Mouse (Mus musculus): ENCODE measurements around the gene Erlec1. TPM values are rescaled to one million over a fixed set of nuclear protein-coding genes. Genes with fewer than 3 reads are reported as not detected.
A peak's percentile ranks its signal among the peaks of the same experiment; 100 is the strongest.

The Erlec1 gene
- polyA plus RNA-seq, 1 experiment from 2014 or later: 10.7 TPM

DNA sequence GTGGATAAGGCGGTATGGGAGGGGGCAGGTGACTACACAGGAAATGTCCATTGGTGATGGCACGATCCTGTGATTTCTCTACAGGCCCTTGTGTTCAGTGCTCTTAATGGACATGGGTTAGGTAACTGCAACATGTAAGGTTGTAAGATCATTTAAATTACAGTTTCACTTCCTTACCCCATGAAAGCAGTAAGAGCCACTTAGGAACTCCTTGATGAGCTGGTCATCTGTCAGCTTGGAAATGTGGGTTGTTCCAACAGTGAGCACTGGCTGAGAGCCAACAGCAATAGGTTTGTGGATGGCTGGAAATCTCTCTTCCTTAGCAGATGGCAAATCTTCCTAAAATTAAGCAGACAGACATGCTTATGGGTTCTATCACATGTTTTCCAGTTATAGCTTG is 10.6 kb downstream of the Erlec1 start:
- Histone ChIP-seq H3K27me3 (replicated peaks) (no peaks in the 10 kb centered on the region), H3K4me1 (no peaks in the 10 kb centered on the region), H3K4me3 (no peak overlapping the region), H3K36me3 (peaks cover 85% of the 10 kb centered on the region), H3K27ac (replicated peaks) (no peak overlapping the region), H3K9me3 (no peaks in the 10 kb centered on the region), H3K9ac (no peak overlapping the region), H3K4me2 (no peak overlapping the region)
- ATAC-seq (ENCODE audit: extremely low read depth, insufficient number of reproducible peaks, low FRiP score, low TSS enrichment): no peak
- 96% methylated on average over 2 of the region's 2 CpGs for WGBS

DNA sequence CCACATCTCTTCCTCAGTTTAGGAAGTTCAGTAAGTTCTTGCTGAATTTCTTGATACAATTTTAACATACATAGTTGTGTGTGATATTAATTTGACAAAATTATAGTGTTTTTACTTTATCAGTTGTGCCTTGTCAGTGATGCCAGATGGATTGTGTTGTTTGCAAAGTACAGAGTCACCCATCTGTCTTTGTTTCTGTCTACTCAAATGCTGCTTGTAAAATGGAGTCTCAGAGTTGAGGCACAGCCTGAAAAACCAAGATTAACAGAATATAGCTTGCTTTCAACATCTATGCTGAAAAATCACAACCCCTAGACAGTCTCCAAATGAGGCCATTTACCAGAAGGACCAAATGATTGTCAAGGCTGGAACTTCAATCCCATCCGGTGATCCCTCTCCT is 25.6 kb downstream of the Erlec1 start:
- Histone ChIP-seq H3K4me3 (no peak overlapping the region), H3K27ac (replicated peaks) (no peak overlapping the region), H3K9me3 (no peaks in the 10 kb centered on the region), H3K4me2 (no peak overlapping the region), H3K4me1 (no peaks in the 10 kb centered on the region), H3K27me3 (replicated peaks) (no peaks in the 10 kb centered on the region), H3K36me3 (peaks cover 82% of the 10 kb centered on the region), H3K9ac (no peak overlapping the region)
- ATAC-seq (ENCODE audit: extremely low read depth, insufficient number of reproducible peaks, low FRiP score, low TSS enrichment): no peak
- WGBS: 100% methylated on average over 1 of the region's 1 CpGs

DNA sequence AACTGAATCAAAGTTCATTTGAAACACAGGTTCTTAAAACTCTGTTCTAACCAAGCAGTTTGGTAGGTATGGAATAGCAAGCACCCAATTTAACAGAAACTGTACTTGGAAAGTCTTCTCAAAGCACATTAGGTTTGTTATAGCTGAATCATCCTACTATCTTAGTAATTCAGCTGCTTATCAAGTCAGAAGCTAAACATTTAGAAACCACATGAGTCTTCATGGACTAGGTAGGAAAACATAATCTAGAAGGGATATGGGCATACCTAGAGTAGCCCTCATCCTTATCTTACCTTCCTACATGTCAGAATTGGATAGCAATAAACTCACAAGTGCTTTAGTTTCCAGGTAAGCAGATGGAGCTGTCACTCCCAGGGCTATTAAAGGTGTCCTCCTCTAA is 26.1 kb downstream of the Erlec1 start:
- H3K9me3 ChIP-seq: no peaks in the 10 kb centered on the region
- no peaks in the 10 kb centered on the region for H3K4me1 ChIP-seq
- no peak for ATAC-seq (ENCODE audit: extremely low read depth, insufficient number of reproducible peaks, low FRiP score, low TSS enrichment)
- H3K9ac ChIP-seq: no peak overlapping the region
- no peaks in the 10 kb centered on the region for H3K27me3 ChIP-seq (replicated peaks)
- H3K36me3 ChIP-seq: peaks cover 84% of the 10 kb centered on the region
- no peak overlapping the region for H3K27ac ChIP-seq (replicated peaks)
- H3K4me2 ChIP-seq: no peak overlapping the region
- no peak overlapping the region for H3K4me3 ChIP-seq

DNA sequence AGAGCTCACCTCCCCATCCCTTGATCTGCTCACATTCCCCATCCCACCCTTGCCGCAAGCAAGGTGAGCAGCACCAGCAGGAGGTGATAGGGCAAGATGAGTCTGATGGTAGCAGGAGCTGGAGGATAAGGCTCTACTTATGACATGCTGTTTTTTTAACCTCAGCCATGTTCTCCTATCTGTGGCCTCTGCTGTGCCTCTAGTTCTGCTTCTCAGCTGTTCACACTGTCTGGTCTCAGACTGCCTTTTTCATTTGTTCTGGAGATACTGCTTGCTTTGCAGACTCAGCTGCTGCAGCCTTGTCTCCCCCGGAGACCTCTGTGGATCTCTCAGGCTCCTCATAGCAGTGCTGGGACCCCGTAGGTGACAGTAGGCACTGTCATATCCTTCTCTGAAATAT is 30.9 kb downstream of the Erlec1 start:
- H3K4me3 ChIP-seq: no peak overlapping the region
- H3K4me2 ChIP-seq: no peak overlapping the region
- H3K27ac ChIP-seq (replicated peaks): no peak overlapping the region
- peaks cover 48% of the 10 kb centered on the region for H3K36me3 ChIP-seq
- WGBS: 92% methylated on average over 3 of the region's 3 CpGs
- no peaks in the 10 kb centered on the region for H3K27me3 ChIP-seq (replicated peaks)
- no peak for ATAC-seq (ENCODE audit: extremely low read depth, insufficient number of reproducible peaks, low FRiP score, low TSS enrichment)
- H3K9ac ChIP-seq: no peak overlapping the region
- no peaks in the 10 kb centered on the region for H3K4me1 ChIP-seq
- H3K9me3 ChIP-seq: no peaks in the 10 kb centered on the region

DNA sequence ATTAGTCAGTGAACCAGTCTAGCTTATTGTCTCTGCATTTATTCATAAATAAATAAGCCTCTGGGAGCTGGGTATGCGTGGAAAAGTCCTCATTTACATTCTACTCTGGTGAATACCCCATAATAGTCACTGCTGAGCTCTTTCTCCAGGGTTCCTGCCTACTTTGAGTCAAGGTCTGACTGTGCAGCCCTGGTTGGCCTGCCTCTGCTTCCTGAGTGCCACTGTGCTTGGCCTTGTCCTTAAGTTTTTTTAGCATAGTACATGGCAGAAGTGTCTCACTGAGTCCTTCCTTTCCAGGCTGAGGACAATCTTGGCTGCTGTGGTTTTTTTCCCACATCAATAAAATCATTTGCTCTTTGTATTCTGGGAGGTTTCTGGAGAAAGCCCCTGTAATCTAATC is 33.5 kb downstream of the Erlec1 start:
- Histone ChIP-seq H3K4me1 (no peaks in the 10 kb centered on the region), H3K9me3 (no peaks in the 10 kb centered on the region), H3K27me3 (replicated peaks) (no peaks in the 10 kb centered on the region), H3K36me3 (peaks cover 22% of the 10 kb centered on the region), H3K4me2 (no peak overlapping the region), H3K27ac (replicated peaks) (no peak overlapping the region), H3K9ac (no peak overlapping the region), H3K4me3 (no peak overlapping the region)
- ATAC-seq (ENCODE audit: extremely low read depth, insufficient number of reproducible peaks, low FRiP score, low TSS enrichment): no peak
- 78% methylated on average over 1 of the region's 1 CpGs for WGBS

DNA sequence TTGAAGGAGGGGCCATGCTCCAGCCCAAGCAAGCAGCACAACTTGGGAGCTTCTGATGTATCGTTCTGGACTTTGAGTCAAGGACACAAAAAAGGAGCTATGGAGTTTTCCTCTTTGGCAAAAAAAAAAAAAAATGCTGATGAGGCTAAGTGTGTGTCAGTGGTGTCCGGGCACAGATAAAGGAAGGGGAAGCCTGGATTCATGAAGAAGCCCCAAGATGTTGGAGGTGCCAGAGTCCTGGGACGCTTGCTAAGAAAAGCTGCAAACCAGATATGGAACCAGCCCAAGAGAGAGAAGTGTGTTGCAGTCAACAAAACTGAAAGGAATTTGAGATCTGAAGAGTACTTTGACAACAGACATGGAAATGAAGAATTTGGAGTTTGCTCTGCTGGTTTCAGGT is 41.8 kb downstream of the Erlec1 start:
- no peak overlapping the region for H3K9ac ChIP-seq
- ATAC-seq (ENCODE audit: extremely low read depth, insufficient number of reproducible peaks, low FRiP score, low TSS enrichment): no peak
- no peaks in the 10 kb centered on the region for H3K27me3 ChIP-seq (replicated peaks)
- H3K4me3 ChIP-seq: no peak overlapping the region
- 80% methylated on average over 3 of the region's 3 CpGs for WGBS
- H3K36me3 ChIP-seq: peaks cover 14% of the 10 kb centered on the region
- H3K9me3 ChIP-seq: peaks cover 4% of the 10 kb centered on the region; the same call in 1 of the 2 replicates
- H3K27ac ChIP-seq (replicated peaks): no peak overlapping the region
- no peak overlapping the region for H3K4me2 ChIP-seq
- H3K4me1 ChIP-seq: no peaks in the 10 kb centered on the region

DNA sequence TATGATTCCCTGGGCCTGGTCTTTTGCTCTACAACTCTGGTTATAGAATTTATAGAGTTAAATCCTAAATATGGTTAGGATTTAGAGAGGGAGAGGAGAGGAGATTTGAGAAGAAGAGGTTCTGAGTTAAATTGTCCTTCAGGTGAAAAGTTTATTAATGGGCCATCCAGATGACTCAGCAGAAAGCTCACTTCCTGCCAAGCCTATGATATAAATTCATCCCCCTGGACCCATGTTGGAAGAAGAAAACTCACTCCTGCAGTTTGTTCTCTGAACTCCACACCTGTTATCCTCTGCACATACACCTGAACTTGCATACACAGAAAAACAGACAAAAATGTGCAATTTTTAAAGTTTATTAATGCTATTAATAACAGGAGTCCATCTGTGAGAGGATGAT is 54.8 kb downstream of the Erlec1 start:
- Histone ChIP-seq H3K27me3 (replicated peaks) (no peaks in the 10 kb centered on the region), H3K36me3 (no peaks in the 10 kb centered on the region), H3K9ac (no peak overlapping the region), H3K9me3 (no peaks in the 10 kb centered on the region; the same call in 1 of the 2 replicates), H3K4me3 (no peak overlapping the region), H3K4me1 (no peaks in the 10 kb centered on the region), H3K27ac (replicated peaks) (no peak overlapping the region), H3K4me2 (no peak overlapping the region)
- ATAC-seq (ENCODE audit: extremely low read depth, insufficient number of reproducible peaks, low FRiP score, low TSS enrichment): no peak

DNA sequence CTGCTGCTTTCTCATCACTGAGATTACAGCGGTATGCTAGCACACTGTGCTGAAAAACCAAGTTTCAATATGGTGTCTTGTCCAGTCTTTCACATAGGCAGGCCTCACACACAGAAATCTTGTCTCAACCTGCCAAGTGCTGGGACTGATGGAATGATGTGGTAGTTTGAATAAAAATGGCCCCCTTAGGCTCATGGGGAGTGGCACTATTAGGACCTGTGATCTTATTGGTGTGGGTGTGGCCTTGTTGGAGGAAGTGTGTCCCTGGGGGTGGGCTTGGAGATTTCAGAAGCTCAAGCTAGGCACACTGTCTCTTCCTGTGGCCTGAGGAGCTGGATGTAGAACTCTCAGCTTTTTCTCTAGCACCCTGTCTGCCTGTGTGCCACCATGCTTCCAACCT is 57.9 kb downstream of the Erlec1 start:
- WGBS: 90% methylated on average over 1 of the region's 1 CpGs
- no peak overlapping the region for H3K9ac ChIP-seq
- H3K4me2 ChIP-seq: no peak overlapping the region
- H3K36me3 ChIP-seq: no peaks in the 10 kb centered on the region
- H3K4me1 ChIP-seq: no peaks in the 10 kb centered on the region
- no peaks in the 10 kb centered on the region for H3K9me3 ChIP-seq
- H3K27ac ChIP-seq (replicated peaks): no peak overlapping the region
- ATAC-seq (ENCODE audit: extremely low read depth, insufficient number of reproducible peaks, low FRiP score, low TSS enrichment): no peak
- H3K4me3 ChIP-seq: no peak overlapping the region
- H3K27me3 ChIP-seq (replicated peaks): no peaks in the 10 kb centered on the region

DNA sequence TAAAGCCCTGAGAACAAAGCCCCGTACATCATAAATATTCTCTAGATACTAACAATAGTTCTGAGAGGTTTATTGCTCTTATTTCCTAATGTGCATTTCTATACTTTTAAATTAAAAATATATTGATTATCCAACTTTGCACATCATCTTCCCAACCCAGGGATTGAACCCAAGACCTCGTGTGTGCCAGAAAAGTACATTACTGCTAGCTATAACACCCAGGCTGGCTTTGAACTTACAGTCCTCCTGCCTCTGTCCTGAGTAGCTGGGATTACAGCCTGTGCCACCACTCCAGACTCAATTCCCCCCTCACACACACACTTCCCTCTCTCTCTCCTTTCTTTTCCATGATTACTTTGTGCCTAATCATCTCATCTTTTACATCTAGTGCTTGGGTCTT is 66.0 kb downstream of the Erlec1 start:
- WGBS: 82% methylated on average over 2 of the region's 2 CpGs
- H3K4me2 ChIP-seq: no peak overlapping the region
- ATAC-seq (ENCODE audit: extremely low read depth, insufficient number of reproducible peaks, low FRiP score, low TSS enrichment): no peak

DNA sequence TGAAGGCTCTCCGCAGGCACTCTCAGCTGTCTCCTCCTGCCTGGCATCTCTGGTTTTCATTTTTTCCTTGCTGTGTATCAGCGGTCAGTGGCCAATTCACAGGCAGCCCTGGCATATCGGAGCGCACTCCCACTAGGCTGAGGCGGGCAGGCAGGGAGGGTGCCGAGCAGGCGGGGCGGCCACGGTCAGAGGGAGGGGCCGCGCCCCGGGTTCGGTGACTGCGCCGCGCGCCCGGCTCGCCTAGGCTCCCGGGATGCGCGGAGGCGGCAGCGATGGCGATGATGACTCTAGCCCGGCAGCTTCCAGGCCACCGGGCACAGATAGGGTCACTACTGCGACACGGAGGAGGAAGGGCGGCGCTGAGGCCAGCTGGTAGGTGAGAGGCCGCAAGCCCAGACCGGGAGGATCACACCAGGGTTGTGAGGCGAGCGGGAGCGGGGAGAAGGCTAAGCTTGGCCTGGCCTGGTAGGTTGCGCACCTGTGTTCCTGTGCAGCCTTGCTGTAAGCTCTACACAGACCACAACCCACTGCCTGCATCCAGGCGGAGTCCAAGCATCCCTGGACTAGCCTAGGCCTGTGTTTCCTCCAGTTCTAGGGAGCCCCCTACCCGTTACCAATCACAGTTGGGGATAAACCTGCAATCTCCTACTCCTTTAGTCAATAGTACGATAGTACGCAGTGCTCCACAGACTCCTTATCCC is 68.8 kb downstream of the Erlec1 start, which contains the start of the genes Gpr75 and Asb3:
Gene Gpr75, plus strand, starts transcription at position 188 of the 701 bp plus-strand sequence.
Gene Asb3, plus strand, starts transcription at position 246 of the 701 bp plus-strand sequence.
- Histone ChIP-seq H3K4me2 (peak within 1 kb of the TSS; percentile 87), H3K4me3 (peak within 1 kb of the TSS; percentile 60), H3K27ac (replicated peaks) (no peak within 1 kb of the TSS), H3K9ac (peak within 1 kb of the TSS; percentile 77), H3K27me3 (replicated peaks) (peaks cover 8% of the 10 kb centered on the region; the same call in 1 of the 2 replicates), H3K9me3 (no peaks in the 10 kb centered on the region), H3K36me3 (peaks cover 8% of the 10 kb centered on the region), H3K4me1 (peaks cover 5% of the 10 kb centered on the region; the same call in 1 of the 2 replicates)
- 4% methylated on average over 40 of the region's 41 CpGs for WGBS
- ATAC-seq (ENCODE audit: extremely low read depth, insufficient number of reproducible peaks, low FRiP score, low TSS enrichment): peak; percentile 54; the same call in 1 of the 2 replicates

More for the DNA sequence above, 66.0 kb downstream of the Erlec1 start:
- H3K4me3 ChIP-seq: no peak overlapping the region
- peaks cover 5% of the 10 kb centered on the region; the same call in 1 of the 2 replicates for H3K4me1 ChIP-seq
- H3K27ac ChIP-seq (replicated peaks): no peak overlapping the region
- no peak overlapping the region for H3K9ac ChIP-seq
- no peaks in the 10 kb centered on the region for H3K9me3 ChIP-seq
- peaks cover 8% of the 10 kb centered on the region; the same call in 1 of the 2 replicates for H3K27me3 ChIP-seq (replicated peaks)
- H3K36me3 ChIP-seq: no peaks in the 10 kb centered on the region

Measured in heart, embryonic 13.5 days (tissue).